Mouse (Mus musculus) induced T-regulatory cell, adult 2 months (primary cell): ENCODE results near the gene Cerk.
A peak's percentile ranks its signal among the peaks of the same experiment; 100 is the strongest.

Experiments used
- DNase-seq: peaks from one replicate; pipeline ENCODE4 v3.0.0-alpha.2; 2012; ENCODE audit warnings: low read depth

The Cerk gene

DNA sequence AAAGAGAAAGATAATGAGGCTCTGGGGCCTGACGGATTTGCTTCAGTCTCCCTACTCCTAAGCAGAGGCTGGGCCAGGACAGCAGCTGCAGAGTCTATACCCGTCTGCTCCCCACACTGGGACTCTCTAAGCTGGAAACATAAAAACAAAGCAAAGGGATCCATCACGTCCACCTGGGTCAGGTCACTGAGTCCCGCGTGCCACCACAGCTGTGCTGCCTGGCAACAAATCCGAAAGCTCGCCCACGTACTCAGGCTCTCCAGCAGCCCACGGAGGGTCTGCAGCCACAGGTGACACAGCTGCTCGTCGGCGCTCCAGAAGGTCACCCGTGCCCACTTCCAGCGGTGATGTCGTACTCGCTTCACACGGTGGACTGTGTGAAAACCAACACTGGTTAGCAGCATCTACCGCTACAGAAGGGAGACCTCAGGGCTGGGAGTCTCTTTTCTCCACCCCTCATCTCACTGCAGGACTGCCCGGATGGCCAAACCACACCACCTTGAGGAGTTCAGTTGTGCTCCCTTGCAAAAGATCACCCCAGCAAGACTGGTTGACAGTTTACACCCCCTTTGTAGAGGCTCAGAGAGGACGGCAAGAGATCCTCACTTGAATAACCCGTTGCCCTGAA is 21.1 kb downstream of the Cerk start:
- no peak for DNase-seq

- peak; percentile 57 for DNase-seq
These were observed 24.1 kb downstream of the Cerk start for GRCm38 (mm10) chr15:86161800-86162199.

DNA sequence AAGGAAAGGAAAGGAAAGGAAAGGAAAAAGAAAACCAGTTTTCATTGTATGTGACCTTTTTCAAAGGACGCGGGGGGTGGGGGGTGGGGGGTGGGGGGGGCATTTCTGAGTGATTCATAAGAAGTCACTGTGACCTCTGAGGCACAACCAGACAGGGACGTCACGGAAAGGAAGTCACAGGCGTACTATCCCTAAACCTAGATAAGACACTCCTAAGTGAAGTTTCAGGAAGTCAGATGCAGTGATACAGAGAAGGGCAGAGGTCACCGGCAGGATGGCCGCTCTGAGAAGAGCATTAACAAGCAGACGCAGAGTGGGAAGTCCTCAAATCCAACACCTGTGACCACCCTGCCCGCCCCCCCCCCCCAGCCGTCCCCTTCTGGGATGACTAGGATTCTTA is 25.0 kb downstream of the Cerk start:
- peak; percentile 44 for DNase-seq

GRCm38 (mm10) chr15:86159719-86160118 is 26.2 kb downstream of the Cerk start:
- peak; percentile 26 for DNase-seq

DNA sequence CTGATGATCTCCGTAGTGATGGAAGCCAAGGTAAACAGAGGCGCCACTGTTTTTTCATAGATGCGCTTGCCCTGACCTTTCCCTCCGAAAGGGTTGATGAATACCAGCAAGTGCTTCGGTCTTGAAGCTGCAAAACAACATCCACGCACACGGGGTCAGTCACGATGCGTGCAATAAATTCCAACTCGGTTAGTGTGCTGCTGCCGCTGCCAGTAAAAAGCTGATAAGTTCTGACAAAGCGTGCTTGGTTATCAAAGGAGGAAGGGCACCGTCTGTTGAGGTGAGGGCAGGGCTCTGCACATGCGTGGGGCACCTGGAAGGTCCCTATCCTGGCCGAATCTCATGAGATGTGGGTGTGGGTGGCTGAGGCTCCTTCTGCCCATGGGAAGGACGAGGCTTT is 26.8 kb downstream of the Cerk start:
- DNase-seq, result no peak

DNA sequence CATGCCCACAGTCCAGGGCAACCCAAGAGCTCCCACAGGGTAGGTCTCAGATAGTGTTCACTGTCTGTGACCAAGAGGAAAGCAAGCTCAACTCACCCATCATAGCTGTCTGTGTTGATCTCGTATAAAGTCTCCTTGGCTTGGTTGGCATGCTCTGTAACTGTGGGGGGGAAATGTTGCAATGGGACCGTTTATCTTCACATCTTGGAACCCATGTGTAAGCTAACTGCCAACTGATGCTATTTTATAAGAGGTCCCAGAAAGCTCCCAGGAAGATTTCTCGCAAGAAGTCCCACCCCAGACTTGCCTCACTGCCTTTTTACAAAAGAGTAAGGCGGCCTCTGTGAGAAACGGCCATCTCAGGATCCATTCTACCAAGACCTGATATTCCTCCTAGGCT is 29.4 kb downstream of the Cerk start:
- DNase-seq, result no peak

- no peak for DNase-seq
These were observed 32.4 kb downstream of the Cerk start for GRCm38 (mm10) chr15:86153481-86153960.

DNA sequence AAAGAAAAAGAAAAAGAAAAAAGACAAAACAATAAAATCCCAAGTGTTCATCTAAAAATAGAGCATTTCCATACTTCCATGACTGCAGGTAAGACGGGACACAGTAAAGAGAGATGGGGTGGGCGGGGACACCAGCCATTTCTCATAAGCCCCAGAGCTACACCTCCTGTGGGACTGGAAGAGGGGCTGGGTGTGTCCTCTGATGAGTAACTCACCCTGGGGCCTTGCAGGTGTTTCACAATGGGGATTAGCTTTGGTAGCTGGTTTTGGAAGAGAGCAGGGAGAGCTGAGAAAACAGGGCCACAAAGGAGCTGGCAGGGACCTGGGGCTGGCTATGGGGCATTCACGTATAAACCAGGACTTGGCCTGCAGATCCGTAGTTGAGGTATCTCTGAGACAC is 35.3 kb downstream of the Cerk start:
- DNase-seq, result no peak

DNA sequence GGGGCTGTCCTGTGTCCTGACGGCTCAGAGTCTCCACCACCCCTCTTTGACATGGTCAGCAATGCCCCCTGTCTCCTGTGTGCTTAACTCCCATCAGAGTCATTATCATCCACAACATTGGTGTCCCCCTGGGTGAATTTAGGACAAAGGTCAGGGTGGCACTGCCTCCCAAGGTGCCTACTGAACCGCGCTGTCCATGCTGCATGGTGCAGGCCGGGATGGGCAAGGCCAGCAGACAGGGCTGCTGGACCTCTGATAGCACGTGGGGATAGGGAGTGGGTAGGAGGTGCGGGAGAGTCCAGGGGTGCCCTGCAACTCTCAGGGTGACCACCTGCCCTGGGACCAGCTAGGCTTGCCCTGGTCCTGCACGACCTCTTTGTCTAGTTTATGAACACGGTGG is 39.0 kb downstream of the Cerk start:
- no peak for DNase-seq

DNA sequence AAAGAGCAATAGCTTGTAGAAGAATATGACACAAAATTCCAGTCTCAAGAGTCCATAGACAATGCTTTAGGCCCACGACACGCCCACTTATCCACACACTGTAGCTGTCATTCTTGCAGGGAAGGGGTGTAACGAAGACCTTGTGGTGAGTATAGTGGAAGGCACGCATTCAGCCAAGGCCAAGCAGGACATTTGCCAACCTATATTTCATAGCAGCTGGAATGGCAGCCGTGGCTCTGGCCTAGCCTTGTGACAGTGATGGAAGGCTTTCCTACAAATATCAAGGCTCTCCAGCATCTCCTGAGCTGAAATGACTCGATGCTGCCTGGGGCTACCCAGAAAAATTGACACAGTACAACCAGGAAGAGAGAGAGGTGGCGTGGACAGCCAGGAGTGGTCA is 40.9 kb downstream of the Cerk start:
- DNase-seq, result no peak

- DNase-seq, result no peak
These were observed 41.4 kb downstream of the Cerk start for GRCm38 (mm10) chr15:86144577-86144976.

DNA sequence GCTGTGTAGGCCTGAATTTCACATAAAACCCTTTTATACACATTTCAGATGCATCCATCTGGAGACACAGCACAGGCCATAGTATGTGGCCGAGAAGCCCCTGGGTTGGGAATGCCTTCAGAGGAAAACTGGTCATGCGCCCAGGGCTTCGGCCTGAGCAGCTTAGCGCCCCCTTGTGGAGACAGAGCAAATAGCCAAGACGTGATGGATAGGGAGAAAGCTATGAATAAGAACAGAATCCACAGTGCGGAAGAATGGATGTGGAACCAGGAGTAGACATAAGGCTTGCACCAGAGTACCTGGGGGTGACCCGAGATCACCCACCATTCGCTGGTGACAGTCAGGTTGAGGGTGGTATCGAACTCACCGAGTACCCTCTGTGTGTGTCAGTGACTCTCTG is 45.6 kb downstream of the Cerk start:
- peak; percentile 74 for DNase-seq

DNA sequence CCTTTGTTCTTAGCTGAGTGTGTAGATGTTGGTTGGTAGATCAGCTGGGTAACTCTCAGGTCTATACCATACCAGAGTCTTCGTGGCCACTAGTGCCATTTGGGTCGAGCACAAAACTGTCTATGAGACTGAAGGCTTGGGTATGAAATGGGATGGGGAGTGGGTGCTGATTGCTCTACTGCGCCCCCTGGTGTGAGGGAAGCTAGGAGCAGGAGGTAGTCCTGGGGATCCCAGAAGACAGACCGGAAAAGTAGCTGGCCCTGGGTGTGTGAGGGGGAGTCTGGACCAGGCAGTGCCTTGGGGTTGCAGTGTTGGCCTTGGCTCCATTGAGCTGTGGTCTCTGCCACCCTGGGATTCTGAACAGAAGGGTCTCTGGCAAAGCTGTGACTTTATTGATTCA is 48.3 kb downstream of the Cerk start:
- DNase-seq, result peak; percentile 71

DNA sequence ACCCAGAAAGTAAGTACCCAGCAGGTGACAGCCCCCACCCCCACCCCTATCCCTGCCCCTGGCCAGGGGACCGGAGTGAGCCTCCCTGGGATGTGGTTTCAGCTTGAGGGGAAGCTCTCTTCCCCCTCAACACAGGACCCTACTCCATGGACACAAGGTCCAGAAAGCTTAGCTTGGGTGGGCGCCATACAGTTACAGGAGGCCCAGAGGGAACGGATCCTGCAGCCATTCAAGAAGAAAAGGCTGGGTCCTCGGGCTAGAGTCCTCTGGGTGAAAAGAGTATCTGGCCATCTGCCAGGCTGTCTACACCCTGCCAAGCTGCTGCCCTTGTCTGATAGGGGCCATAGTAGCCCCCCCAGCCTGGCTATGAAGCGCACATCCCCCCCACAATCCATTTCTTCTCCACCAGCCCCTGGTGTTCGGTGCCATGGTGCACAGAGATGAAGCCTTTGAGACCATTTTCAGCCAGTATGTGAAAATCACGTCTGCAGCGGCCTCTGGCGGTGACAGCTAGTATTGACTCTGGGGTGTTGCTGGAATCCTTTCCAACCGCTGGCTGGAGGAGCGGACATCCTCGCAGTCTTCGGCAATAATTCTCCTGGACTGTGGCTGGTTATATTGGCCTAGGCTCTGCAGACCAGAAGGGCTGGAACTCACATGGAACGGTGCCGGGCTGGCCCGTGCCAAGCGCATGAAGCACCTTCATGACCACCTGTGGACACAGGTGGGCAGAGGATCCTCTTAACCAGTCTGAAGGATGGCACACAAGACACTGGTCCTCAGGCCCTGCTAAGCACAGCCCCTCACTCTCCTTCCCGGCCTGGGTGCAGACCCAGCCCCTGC is 50.8 kb downstream of the Cerk start:
- DNase-seq, result peak; percentile 87

DNA sequence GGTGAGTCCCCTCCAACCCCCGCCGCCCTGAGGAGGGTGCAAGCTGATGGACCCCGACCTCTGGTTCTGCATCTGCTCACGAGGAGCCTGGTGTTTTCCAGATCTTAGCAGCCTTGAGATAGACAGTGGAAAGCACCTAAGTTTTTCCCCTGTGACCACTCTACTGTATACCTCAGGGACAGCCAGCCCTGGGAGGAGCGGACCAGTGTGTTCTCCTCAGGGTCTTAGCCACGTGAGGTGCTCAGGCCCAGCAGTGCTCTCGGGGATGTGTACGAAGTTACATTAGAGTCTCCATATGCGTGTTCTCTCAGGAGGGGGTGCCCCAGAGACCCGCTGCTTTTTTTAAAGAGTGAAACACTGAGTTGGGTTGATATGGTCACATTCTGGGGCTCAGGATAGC is 55.3 kb downstream of the Cerk start:
- DNase-seq, result no peak

DNA sequence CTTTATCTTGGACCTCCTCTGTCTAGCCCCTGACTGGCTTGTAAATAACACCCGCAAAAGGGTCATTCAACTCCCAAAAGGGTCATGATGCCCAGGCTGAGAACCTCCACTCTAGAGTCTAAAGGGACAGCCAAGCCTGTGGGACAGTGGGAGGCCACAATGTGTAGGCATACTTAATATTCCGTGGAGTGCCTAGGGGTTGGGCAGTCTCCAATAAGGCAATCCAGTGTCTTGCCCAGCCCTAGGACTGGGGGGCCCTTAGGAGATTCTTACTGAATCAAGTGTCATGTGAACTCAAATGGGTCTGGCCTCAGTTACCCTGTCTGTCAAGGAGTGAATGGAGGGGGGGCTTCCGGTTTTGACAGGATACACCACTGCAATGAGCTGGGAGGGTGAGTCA is 56.9 kb downstream of the Cerk start:
- DNase-seq, result no peak

- peak; percentile 85 for DNase-seq
These were observed 61.6 kb downstream of the Cerk start for GRCm38 (mm10) chr15:86124359-86124758.

- DNase-seq, result no peak
These were observed 62.5 kb downstream of the Cerk start for GRCm38 (mm10) chr15:86123409-86123808.

- no peak for DNase-seq
These were observed 63.5 kb downstream of the Cerk start for GRCm38 (mm10) chr15:86122261-86122949.

DNA sequence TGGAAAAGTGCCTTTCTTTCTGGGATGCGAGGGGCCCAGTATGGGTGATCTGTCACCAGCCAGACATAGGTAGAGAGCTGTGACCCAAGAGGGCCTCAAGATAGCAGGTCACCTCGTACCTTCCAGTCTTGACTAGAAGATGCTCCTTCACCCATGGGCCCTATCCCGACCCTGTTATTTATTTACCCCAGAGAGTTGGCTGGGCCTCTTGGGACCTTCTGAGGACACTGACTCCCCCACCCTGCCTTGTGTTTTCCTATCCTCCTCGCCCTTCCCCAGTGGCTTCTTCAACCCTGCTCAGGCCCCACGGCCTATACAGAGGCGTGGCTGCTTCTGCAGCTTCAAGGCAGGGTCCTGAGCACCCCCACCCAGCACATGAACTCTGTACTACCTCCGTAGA is 66.8 kb downstream of the Cerk start:
- no peak for DNase-seq

- DNase-seq, result no peak
These were observed 68.5 kb downstream of the Cerk start for GRCm38 (mm10) chr15:86117115-86118100.

GRCm38 (mm10) chr15:86116421-86116820 is 69.5 kb downstream of the Cerk start:
- DNase-seq, result no peak
